Mouse (Mus musculus): ENCODE results near the gene Il16.

Gene Il16

DNA sequence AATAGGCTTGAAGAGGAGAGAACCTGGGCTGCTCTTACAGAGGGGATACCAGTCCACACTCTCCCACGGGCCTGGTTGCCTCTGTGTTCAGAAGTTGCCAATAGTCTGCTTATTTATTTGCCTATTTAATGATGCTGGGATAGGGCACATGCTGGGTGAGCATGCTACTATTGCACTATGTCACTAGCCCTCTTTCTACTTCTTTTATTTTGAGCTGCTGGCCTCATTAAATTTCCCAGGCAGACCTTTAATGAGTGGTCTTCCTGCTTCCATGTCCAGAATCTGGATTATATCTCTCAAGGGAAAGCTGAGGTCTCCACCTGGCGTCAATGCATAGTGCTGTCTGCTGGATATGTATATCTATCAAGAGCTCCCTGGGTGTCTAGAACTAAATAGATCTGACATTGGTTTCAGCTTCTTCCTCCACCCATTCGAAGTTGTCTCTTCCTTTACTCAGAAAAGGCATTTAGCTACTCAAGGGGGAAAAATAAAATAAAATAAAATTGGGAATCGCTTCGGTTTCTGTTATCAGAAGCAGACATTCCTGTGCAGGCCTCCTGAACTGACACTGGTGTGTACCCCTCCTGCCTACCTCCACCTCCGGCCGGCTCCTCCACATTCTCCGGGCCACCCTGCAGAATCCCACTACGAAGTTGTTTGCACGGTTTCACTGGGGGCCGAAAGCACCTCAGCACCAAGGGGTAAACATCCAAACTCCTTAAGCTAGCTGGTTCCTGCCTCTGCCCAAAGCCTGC is 114.3 kb downstream of the Il16 start:
- in situ Hi-C loops (cut with MboI; ENCODE audit: unreplicated experiment in 2 of 2), result loop anchor here in 1 of 2 experiments (25.0 kb wide), 1 partner anchor 1056 kb away; the partner anchor contains the start of gene Zfand6

DNA sequence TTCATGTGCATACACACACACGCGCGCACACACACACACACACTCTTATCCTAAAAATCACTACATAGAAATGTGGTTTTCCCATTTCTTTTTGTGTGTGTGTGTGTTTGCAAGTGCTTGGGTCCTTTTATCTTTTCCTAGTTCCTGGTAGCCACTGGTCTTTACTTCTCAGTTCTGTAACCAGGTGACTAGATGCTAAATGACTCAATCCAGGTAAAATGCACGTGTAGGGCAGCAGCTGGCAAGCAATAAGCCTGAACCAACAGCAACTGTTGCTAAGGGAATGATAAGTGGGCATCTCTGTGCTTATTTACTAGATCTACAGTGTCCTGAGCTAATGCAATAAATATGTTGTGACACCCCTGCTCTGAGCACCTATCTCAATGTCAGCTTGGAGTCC is 118.2 kb downstream of the Il16 start:
- in situ Hi-C loops (cut with MboI; ENCODE audit: unreplicated experiment in 2 of 2), result loop anchor here in 1 of 2 experiments (25.0 kb wide), 1 partner anchor 1060 kb away; the partner anchor contains the start of gene Zfand6

DNA sequence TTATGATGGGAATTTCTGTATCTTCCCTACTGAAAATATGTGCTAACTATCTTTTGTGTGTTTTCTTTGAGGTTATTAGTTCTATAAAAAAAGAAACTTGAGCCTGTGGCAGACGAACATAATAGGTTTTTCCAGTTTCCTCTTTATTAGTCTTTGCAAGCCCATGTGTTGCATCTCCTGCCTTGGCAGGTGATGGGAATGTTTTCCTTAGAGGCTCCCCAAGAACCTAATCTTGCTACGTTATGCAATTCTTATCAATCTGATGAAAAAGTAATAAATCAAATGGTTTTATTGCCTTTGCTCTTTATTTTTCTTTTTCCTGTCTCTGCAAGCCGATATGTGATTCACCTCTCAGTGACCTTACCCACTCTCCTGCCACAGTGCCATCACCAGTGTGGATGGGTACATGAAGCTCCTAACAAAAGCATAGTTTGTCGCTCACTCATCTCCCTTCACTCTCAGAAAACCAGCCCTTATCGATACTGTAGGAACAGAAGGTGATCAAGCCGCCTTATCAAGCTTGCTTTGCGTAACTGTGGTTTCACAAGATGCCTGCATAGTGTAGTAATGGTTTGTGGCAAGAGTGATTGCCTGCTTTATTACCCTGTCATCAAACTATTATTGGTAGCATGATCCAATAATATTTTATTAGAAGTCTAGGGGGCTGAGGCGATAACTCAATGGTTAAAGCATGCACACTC is 118.8 kb downstream of the Il16 start:
- in situ Hi-C loops (cut with MboI; ENCODE audit: unreplicated experiment in 2 of 2), result loop anchor here in 1 of 2 experiments (25.0 kb wide), 1 partner anchor 1061 kb away; the partner anchor contains the start of gene Zfand6

DNA sequence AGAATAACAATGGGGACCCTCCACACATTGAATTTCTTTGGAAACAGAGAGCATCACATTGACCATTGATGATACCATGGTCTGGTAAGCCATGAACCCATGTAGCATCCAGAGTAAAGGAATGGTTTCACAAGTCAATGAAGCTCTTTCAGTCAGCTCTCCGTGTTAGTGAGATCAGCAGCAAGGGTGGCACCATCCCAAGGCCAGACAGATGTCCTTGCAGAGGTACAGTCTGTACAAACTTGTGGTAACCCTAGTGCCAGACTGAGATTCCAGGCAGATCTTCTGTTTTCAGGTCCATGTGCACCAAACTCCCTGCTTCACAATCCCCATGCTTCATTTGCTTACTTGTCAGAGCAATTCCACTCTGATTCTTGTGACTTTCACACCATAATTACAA is 121.5 kb downstream of the Il16 start:
- in situ Hi-C loops (cut with MboI; ENCODE audit: unreplicated experiment in 2 of 2), result no loop called here

- in situ Hi-C loops (cut with MboI; ENCODE audit: unreplicated experiment in 2 of 2), result no loop called here
Observed at GRCm38 (mm10) chr7:83622582-83622981, 122.9 kb downstream of the Il16 start.

- in situ Hi-C loops (cut with MboI; ENCODE audit: unreplicated experiment in 2 of 2), result no loop called here
Observed at GRCm38 (mm10) chr7:83618709-83619108, 126.8 kb downstream of the Il16 start.

GRCm38 (mm10) chr7:83616268-83616667 is 129.3 kb downstream of the Il16 start:
- in situ Hi-C loops (cut with MboI; ENCODE audit: unreplicated experiment in 2 of 2), result no loop called here

DNA sequence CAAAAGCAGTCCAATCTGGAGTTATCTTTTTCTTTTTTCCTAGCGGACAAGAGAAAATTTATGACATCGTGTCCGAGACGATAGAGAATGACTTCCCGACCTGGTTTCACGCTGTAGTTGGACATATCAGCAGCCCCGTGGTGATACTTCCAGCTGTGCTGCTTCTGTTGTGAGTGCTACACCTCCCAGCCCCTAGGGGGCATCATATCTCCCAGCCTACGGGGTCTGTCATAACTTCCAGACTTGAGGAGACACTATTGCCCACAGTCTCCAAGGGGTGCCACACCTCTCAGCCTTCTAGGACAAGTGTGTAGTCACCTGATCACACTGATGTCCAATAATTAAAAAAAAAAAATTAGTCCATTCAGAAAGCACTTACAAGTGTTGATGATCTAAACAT is 129.7 kb downstream of the Il16 start:
- in situ Hi-C loops (cut with MboI; ENCODE audit: unreplicated experiment in 2 of 2), result no loop called here

GRCm38 (mm10) chr7:83615272-83615671 is 130.3 kb downstream of the Il16 start:
- in situ Hi-C loops (cut with MboI; ENCODE audit: unreplicated experiment in 2 of 2), result no loop called here

- in situ Hi-C loops (cut with MboI; ENCODE audit: unreplicated experiment in 2 of 2), result no loop called here
Observed at GRCm38 (mm10) chr7:83611886-83612285, 133.6 kb downstream of the Il16 start.

- in situ Hi-C loops (cut with MboI; ENCODE audit: unreplicated experiment in 2 of 2), result no loop called here
Observed at GRCm38 (mm10) chr7:83609891-83610290, 135.6 kb downstream of the Il16 start.

- in situ Hi-C loops (cut with MboI; ENCODE audit: unreplicated experiment in 2 of 2), result no loop called here
Observed at GRCm38 (mm10) chr7:83606796-83607195, 138.7 kb downstream of the Il16 start.

DNA sequence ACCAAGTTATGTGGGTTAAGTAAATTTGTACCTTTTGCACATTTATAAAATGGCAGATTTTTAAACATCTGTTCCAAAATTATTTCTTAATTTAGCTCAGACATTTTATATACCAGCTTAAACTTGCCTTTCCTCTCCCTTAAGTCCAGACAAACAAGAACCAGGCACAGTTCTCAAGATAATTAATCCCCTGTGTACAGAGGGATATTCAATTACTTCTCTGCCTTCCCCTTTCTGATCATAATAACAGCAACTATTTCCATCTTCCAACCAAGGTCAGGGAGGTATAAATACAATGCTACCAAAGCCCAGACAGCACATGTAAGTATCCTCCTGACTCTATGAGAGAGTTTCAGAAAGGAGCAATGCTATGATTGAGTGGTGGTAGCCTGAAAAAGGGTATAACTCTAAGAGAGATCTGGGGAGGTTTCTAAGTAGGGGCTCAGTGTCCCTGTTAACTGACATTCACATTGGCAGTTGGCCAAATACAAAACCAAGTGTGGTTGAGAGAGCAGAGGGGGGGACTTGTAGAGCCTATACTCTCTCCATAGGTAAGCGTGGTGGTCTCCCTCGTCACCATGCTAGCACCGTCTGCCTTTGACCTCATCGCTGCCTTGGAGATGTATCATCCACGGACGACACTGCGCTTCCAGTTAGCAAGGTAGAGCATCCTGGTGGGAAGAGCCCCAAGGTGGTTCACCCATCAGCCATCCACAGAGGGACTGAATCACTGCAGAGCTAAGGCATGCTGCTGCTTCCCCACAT is 141.2 kb downstream of the Il16 start:
- in situ Hi-C loops (cut with MboI; ENCODE audit: unreplicated experiment in 2 of 2), result no loop called here

- in situ Hi-C loops (cut with MboI; ENCODE audit: unreplicated experiment in 2 of 2), result no loop called here
Observed at GRCm38 (mm10) chr7:83599913-83600286, 145.6 kb downstream of the Il16 start.

GRCm38 (mm10) chr7:83598997-83599912 is 146.3 kb downstream of the Il16 start:
- in situ Hi-C loops (cut with MboI; ENCODE audit: unreplicated experiment in 2 of 2), result no loop called here

DNA sequence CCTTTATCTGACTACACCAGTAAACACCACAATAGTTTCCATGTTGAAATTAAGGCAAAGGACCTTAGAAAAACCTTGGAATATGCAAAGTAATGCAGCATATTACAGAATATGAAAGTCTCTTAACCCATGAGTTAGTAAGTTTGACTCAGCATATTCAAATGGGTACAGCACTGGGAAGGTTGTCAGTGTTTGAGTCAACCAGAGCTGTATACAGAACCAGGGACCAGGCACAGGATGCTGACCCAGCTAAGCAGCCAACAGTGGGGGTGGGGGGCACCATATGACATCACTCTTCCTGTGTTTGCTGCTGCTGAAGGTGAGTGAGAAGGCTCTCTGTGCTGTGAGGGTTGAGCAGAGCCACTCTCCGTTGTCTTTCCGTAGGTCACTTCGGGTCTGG is 148.5 kb downstream of the Il16 start:
- in situ Hi-C loops (cut with MboI; ENCODE audit: unreplicated experiment in 2 of 2), result no loop called here

GRCm38 (mm10) chr7:83594056-83594455 is 151.5 kb downstream of the Il16 start:
- in situ Hi-C loops (cut with MboI; ENCODE audit: unreplicated experiment in 2 of 2), result no loop called here

All from v-Abl transformed pro-B cells (cell line).